Mouse (Mus musculus) embryonic facial prominence, embryonic 12.5 days (tissue): Measurements from ENCODE around the gene Ddx6. TPM values are rescaled to one million over a fixed set of nuclear protein-coding genes. Genes with fewer than 3 reads are reported as not detected.

Source experiments
- ATAC-seq: fragments of 200-750 bp; cut with Nextera tagmentation; 2 replicates; pipeline ENCODE4 v1.8.0; 2017; ENCODE audit not compliant: insufficient number of reproducible peaks, insufficient read depth, low FRiP score, low TSS enrichment
- H3K27ac ChIP-seq: fragments of 300-500 bp; sonication (generic); 2 replicates; pipeline ENCODE4 v1.5.1; 2016; ENCODE audit warnings: mild to moderate bottlenecking
- H3K27me3 ChIP-seq: fragments of 300-500 bp; sonication (generic); 2 replicates; pipeline ENCODE4 v1.6.1; 2016; ENCODE audit warnings: mild to moderate bottlenecking, moderate library complexity
- H3K36me3 ChIP-seq: fragments of 300-500 bp; sonication (generic); 2 replicates; pipeline ENCODE4 v1.6.1; 2016; ENCODE audit warnings: mild to moderate bottlenecking
- H3K4me1 ChIP-seq: fragments of 300-500 bp; sonication (generic); 2 replicates; pipeline ENCODE4 v1.6.1; 2016
- H3K4me2 ChIP-seq: fragments of 300-500 bp; sonication (generic); replicated peaks from 2 replicates; pipeline ENCODE4 v1.6.1; 2016; ENCODE audit warnings: mild to moderate bottlenecking, moderate library complexity
- H3K4me3 ChIP-seq: fragments of 300-500 bp; sonication (generic); 2 replicates; pipeline ENCODE4 v1.5.1; 2016; ENCODE audit warnings: mild to moderate bottlenecking
- H3K9ac ChIP-seq: fragments of 300-500 bp; sonication (generic); 2 replicates; pipeline ENCODE4 v1.6.1; 2016; ENCODE audit warnings: mild to moderate bottlenecking, moderate library complexity
- H3K9me3 ChIP-seq: fragments of 300-500 bp; sonication (generic); 2 replicates; pipeline ENCODE4 v1.6.1; 2016; ENCODE audit warnings: mild to moderate bottlenecking, moderate library complexity
- WGBS: fragments of 180-500 bp; shearing (Covaris S2); methylation state at CpG from one replicate; pipeline ENCODE4 v1.1.7; 2016; 5-methylcytosine and 5-hydroxymethylcytosine counted together
- polyA plus RNA-seq: library from polyadenylated mRNA; unstranded; fragments of >200 nt; fragmentation: Nextera tagmentation; extraction: Ambion mirVana; gene quantifications from 2 replicates; pipeline ENCODE4 v1.2.1, GENCODE M21; 2016

Gene Ddx6
- polyA plus RNA-seq, 1 experiment from 2014 or later = 28.8 TPM

DNA sequence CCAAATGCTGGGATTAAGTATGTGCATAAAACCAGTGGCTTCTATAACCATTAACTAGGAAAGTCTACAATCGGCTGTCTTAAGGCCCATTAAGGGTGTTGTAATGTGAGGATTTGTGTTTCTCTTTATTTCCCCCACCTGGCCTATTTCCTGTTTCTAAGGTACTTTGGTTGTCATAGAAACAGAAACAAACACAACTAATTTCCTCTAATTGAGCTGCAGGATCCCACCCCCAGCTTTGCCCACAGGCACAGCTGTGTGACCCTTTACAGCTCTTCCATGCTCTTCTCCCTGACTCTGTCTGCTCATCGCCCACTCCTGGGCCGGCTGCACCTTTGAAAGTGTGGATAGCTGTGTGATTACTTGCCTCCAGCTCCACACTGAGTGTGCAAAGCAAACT lies 23.3 kb upstream of the Ddx6 start:
- no peak overlapping the region for H3K27ac ChIP-seq
- H3K4me1 ChIP-seq = peaks cover 3% of the 10 kb centered on the region; the same call in 1 of the 2 replicates
- H3K9ac ChIP-seq = no peak overlapping the region
- H3K9me3 ChIP-seq = no peaks in the 10 kb centered on the region
- 45% methylated on average over 3 of the region's 3 CpGs for WGBS
- ATAC-seq = no peak
- no peak overlapping the region for H3K4me3 ChIP-seq
- H3K36me3 ChIP-seq = no peaks in the 10 kb centered on the region
- no peak overlapping the region for H3K4me2 ChIP-seq
- no peaks in the 10 kb centered on the region for H3K27me3 ChIP-seq

DNA sequence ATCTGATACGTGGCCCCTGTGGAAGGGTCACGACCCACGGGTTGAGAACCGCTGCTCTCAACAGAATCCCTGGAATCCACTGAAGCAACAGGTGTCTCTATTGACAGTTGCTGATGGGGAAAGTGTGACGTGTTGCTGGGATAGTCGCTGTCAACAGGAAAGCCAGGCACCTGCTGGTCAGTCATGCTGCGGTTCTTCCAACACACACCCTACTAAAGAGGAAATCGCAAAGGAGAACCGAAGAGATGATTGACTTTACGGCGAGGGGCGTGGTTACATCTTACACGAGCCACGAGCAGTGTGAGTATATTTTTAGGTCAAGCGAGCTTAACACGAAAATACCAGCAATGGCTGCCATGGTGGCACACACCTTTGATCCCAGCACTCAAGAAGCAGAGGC lies 22.3 kb upstream of the Ddx6 start:
- no peak overlapping the region for H3K27ac ChIP-seq
- WGBS = 84% methylated on average over 16 of the region's 16 CpGs
- H3K9me3 ChIP-seq = no peaks in the 10 kb centered on the region
- H3K9ac ChIP-seq = no peak overlapping the region
- no peaks in the 10 kb centered on the region for H3K36me3 ChIP-seq
- H3K27me3 ChIP-seq = no peaks in the 10 kb centered on the region
- H3K4me1 ChIP-seq = peaks cover 3% of the 10 kb centered on the region; the same call in 1 of the 2 replicates
- H3K4me2 ChIP-seq = no peak overlapping the region
- no peak overlapping the region for H3K4me3 ChIP-seq
- no peak for ATAC-seq

DNA sequence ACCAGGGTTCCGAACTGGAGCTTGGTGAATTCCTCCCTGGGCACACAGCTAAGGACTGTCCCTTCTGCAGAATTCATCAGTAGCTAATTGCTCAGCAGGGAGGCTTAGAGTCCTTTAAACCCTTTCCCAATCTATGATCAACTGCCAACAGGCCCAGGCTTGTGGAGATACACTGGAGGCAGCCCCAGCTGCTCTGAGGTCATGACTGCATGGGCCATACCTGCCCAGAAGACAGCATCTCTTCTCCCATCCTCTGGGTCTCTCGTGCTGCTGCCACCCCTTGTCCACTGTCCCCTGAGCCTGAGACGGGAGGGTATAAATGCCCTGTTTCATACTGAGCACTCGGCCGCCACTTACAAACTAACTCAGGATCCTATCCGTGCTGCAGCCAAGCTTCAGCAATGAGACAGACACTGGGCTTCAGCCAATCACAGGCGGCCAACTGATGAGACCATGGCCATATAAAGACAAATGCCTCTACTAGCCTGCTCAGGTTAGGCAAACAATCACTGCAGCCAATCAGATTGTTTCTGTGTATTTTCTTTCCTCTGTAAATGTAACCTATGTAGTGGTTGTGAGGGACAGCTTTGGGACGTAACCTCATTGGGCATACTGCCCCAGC lies 17.9 kb upstream of the Ddx6 start:
- no peak overlapping the region for H3K9ac ChIP-seq
- H3K27me3 ChIP-seq = no peaks in the 10 kb centered on the region
- H3K27ac ChIP-seq = no peak overlapping the region
- no peak for ATAC-seq
- no peaks in the 10 kb centered on the region for H3K9me3 ChIP-seq
- no peaks in the 10 kb centered on the region for H3K4me1 ChIP-seq
- no peaks in the 10 kb centered on the region for H3K36me3 ChIP-seq
- WGBS = 67% methylated on average over 8 of the region's 8 CpGs
- H3K4me3 ChIP-seq = no peak overlapping the region
- no peak overlapping the region for H3K4me2 ChIP-seq

DNA sequence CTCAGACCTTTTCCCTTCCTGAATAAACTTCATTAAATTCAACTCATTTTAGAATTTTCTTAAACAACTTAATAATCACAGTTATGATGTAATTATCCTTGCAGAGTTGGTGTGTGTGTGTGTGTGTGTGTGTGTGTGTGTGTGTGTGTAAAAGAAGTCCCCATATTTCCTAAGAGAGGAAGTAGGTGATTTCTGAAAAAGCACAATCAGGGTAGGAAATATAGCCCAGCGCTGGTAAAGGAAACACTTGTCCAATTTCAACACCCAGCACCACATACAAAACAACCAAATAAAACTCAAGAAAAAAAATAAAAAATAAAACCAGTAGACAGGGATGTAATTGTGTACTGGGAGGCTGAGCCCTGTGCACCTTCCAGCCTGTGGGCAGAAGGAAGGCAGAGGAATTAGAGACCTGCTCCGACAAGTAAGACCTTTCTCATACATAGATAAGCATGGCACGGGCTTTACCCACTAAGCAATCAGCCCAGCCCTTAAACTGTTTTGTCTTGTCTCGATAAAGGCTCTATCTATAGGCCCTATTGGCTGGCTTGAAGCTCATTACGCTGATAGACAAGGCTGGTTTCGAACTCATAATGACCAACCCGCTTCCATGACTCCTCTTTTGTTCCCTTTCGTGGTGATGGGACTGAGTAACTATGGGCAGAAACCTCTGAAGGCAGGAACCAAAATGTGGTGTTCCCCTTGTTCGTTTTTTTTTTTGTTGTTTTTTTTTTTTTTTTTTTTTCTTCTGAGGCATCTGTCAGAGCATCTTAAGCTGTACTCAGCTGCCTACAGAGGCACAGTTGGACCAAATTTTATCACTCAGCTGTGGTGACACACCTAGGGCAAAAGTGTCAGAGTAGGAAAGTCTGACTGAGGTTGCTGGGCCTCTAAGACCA lies 17.2 kb upstream of the Ddx6 start:
- Histone ChIP-seq H3K27me3 (no peaks in the 10 kb centered on the region), H3K9ac (no peak overlapping the region), H3K4me3 (no peak overlapping the region), H3K9me3 (0 out of 2 replicates have a peak, but pooled peaks cover 3% of the 10 kb centered on the region), H3K4me2 (no peak overlapping the region), H3K4me1 (no peaks in the 10 kb centered on the region), H3K36me3 (no peaks in the 10 kb centered on the region), H3K27ac (no peak overlapping the region)
- no peak for ATAC-seq
- 87% methylated on average over 9 of the region's 9 CpGs for WGBS

DNA sequence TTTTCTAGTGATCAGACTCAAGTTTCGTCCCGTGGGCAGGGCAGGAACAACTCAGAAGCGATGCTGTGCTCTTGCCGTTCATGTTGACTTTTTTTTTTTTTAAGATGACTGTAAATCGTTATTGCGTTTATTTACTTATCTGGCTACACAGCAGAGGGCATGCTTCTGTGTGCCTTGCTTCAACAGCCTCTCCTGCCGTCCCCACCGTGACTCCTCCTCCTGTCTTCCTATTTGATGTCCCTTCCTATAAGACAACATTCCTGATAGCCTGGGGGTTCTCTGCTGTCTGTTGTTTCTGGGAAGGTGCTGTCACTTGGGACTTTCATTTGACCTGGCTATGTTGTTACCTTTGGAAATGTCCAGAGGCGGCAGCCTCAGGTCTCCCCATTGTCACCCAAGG lies 16.1 kb upstream of the Ddx6 start:
- H3K4me3 ChIP-seq = no peak overlapping the region
- H3K9ac ChIP-seq = no peak overlapping the region
- H3K36me3 ChIP-seq = no peaks in the 10 kb centered on the region
- H3K4me2 ChIP-seq = no peak overlapping the region
- no peaks in the 10 kb centered on the region for H3K27me3 ChIP-seq
- no peak overlapping the region for H3K27ac ChIP-seq
- 52% methylated on average over 9 of the region's 9 CpGs for WGBS
- H3K4me1 ChIP-seq = no peaks in the 10 kb centered on the region
- no peak for ATAC-seq
- 0 out of 2 replicates have a peak, but pooled peaks cover 3% of the 10 kb centered on the region for H3K9me3 ChIP-seq

DNA sequence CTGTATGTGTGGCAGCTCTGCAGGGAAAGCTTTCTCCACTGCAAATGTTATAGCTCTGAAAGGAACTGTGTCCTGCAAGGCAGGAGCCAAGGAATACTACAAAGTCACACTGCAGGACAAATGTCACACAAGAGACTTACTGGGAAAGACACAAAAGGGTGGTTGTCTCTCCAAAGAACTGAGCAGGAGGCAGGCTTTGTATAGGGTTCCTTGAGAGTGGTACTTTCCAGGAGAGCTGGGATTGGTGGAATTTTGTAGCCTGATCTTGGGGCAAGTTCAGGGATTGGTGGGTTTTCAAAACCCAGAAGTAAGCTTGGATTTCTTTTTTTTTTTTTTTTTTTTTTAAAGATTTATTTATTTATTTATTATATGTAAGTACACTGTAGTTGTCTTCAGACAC lies 15.6 kb upstream of the Ddx6 start:
- Histone ChIP-seq H3K9ac (no peak overlapping the region), H3K4me3 (no peak overlapping the region), H3K36me3 (no peaks in the 10 kb centered on the region), H3K4me1 (no peaks in the 10 kb centered on the region), H3K9me3 (0 out of 2 replicates have a peak, but pooled peaks cover 3% of the 10 kb centered on the region), H3K4me2 (no peak overlapping the region), H3K27ac (no peak overlapping the region), H3K27me3 (no peaks in the 10 kb centered on the region)
- no peak for ATAC-seq

DNA sequence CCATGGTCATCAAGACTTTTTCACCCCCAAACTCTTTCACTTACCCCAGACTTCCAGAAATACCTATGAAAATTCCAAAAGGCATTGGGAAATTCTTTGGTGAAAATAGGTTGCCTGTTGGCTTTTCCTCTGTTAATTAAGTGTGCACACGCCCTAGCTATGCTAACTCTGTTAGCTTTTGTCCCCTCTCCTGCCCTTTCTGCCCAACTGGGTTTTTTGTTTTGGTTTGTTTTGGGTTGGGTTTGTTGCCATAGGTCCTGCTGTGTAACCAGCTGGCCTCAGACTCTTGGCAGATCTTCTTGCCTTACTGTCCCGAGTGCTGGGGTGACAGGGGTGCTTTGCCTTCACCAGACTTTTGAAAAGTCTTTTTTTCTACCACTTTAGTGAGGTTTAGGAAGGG lies 13.7 kb upstream of the Ddx6 start:
- Histone ChIP-seq H3K9ac (no peak overlapping the region), H3K36me3 (no peaks in the 10 kb centered on the region), H3K4me3 (no peak overlapping the region), H3K9me3 (0 out of 2 replicates have a peak, but pooled peaks cover 3% of the 10 kb centered on the region), H3K27ac (no peak overlapping the region), H3K4me1 (no peaks in the 10 kb centered on the region), H3K4me2 (no peak overlapping the region), H3K27me3 (no peaks in the 10 kb centered on the region)
- ATAC-seq = no peak
- WGBS = 7% methylated on average over 2 of the region's 2 CpGs

DNA sequence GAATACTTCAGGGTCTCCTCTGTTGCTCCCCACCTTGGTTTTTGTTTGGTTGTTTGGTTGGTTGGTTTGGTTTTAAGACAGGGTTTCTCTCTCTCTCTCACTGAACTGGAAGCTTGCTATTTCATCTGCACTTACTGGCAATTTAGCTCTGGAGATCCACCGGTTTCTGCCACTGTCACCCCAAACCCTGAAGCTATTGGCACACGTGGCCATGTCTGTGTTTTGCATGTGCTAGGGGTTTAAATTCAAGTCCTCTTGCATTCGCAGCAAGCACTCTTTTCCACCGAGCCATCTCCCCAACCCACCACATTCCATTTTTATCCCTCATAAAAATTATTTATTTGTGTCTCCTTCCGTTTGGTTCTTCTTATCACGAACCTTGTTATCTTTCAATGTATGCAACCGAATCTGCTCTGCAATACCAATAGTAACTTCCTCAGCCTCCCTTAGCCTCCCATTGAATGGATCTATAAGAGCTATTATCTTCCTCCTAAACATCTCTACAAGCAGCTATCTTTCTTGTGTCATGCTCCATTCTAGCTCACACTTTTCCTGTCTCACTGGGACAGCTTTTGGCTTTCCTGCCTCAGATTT lies 13.0 kb upstream of the Ddx6 start:
- Histone ChIP-seq H3K4me1 (no peaks in the 10 kb centered on the region), H3K27ac (no peak overlapping the region), H3K4me3 (no peak overlapping the region), H3K4me2 (no peak overlapping the region), H3K36me3 (no peaks in the 10 kb centered on the region), H3K9ac (no peak overlapping the region), H3K27me3 (no peaks in the 10 kb centered on the region), H3K9me3 (0 out of 2 replicates have a peak, but pooled peaks cover 3% of the 10 kb centered on the region)
- 80% methylated on average over 7 of the region's 7 CpGs for WGBS
- no peak for ATAC-seq

DNA sequence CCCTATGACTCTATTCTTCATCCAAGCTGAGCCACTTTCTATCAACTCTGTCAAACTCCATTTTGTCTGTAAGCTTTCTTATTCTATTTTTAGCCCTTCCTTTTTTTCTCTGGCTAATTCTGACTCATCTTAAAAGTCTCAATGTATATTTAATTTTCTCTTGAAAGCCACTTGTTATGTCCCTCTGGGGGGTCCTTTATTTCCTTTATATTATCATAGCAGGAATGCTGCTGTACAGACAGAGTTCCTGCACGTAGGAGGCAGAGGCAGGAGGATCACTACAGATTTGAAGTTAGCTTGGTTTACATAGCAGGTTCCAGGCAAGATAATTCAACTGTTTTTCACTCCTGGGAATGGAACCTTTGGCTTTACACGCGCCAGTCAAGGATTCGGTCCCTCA lies 11.5 kb upstream of the Ddx6 start:
- Histone ChIP-seq H3K27me3 (no peaks in the 10 kb centered on the region), H3K4me2 (no peak overlapping the region), H3K4me3 (no peak overlapping the region), H3K36me3 (no peaks in the 10 kb centered on the region), H3K9ac (no peak overlapping the region), H3K9me3 (0 out of 2 replicates have a peak, but pooled peaks cover 3% of the 10 kb centered on the region), H3K27ac (no peak overlapping the region), H3K4me1 (no peaks in the 10 kb centered on the region)
- 83% methylated on average over 4 of the region's 4 CpGs for WGBS
- no peak for ATAC-seq

DNA sequence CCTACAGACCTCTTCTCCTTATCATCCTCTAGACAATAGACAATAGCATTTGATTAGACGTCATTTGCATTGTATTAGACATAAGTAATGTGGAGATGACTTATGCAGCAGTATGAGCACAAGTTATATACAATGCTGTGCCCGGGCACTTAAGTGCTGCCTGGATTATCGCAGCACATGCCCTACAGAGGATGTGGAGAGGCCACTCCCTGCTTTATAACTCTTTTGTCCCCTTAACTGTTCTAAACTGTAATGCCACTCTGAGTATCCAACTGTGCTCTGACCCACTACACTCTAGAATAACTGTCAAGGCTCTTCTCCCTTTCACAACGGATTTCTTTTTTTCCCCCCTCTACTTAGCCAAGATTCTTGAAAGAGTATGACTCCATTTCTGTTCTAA lies 10.8 kb upstream of the Ddx6 start:
- Histone ChIP-seq H3K9me3 (0 out of 2 replicates have a peak, but pooled peaks cover 3% of the 10 kb centered on the region), H3K27ac (no peak overlapping the region), H3K9ac (no peak overlapping the region), H3K27me3 (no peaks in the 10 kb centered on the region), H3K4me3 (no peak overlapping the region), H3K36me3 (no peaks in the 10 kb centered on the region), H3K4me1 (peaks cover 3% of the 10 kb centered on the region; the same call in 1 of the 2 replicates), H3K4me2 (no peak overlapping the region)
- 87% methylated on average over 4 of the region's 4 CpGs for WGBS
- ATAC-seq = no peak

DNA sequence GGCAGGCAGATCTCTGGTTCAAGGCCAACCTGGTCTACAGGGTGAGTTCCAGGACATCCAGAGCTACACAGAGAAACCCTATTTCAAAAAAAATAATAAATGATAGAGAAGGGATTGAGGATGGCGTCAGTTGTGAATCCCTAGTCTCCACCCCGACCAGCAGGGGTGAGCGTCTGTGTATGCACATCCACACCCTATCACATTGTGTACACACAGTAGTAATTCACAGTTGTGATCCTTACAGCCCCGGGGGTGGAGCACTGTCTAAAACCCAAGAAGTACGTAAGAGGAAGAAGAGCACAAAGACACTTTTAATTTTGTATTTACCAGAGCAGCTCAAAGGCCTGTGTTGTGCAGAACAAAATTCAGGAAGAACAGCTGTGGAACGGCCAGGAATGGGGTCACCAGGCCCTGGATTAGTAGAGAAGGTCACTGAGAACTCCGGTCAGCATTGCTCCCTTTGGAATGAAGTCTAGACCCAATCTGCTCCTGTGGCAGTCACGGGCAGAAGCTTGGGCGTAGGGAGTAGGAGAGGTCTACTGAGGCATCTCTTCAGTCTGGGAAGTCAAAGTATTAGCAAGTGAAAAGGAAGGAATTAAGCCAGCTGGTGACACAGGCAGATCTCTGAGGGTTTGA lies 9.7 kb upstream of the Ddx6 start:
- ATAC-seq = no peak
- Histone ChIP-seq H3K4me1 (peaks cover 9% of the 10 kb centered on the region), H3K36me3 (no peaks in the 10 kb centered on the region), H3K27ac (no peak overlapping the region), H3K4me3 (no peak overlapping the region), H3K9me3 (0 out of 2 replicates have a peak, but pooled peaks cover 3% of the 10 kb centered on the region), H3K9ac (no peak overlapping the region), H3K27me3 (no peaks in the 10 kb centered on the region), H3K4me2 (no peak overlapping the region)
- 81% methylated on average over 9 of the region's 9 CpGs for WGBS
